Mouse (Mus musculus) left cerebral cortex, postnatal 25 days (tissue): ENCODE results near the gene Gas2. TPM values are rescaled to one million over a fixed set of nuclear protein-coding genes. Genes with fewer than 3 reads are reported as not detected.
A peak's percentile ranks its signal among the peaks of the same experiment; 100 is the strongest.

Experiments used
- DNase-seq, 2 experiments: peaks; one replicate each; pipeline ENCODE4 v3.0.0; 2022; ENCODE audit warnings: low spot score in 2 of 2, mixed read lengths in 1 of 2
- intact Hi-C: fragments of 180-260 bp; cut with DNase I; formaldehyde crosslinking; loops from one replicate; pipeline ENCODE4 v1.15.1; 2025
- total RNA-seq, 2 experiments: library from RNA; stranded (reverse); gene quantifications; 2 replicates each; pipeline ENCODE4 v1.2.3; 2021

Gene Gas2
- total RNA-seq = 10 to 100 TPM; 16.1 to 21.6 TPM

DNA sequence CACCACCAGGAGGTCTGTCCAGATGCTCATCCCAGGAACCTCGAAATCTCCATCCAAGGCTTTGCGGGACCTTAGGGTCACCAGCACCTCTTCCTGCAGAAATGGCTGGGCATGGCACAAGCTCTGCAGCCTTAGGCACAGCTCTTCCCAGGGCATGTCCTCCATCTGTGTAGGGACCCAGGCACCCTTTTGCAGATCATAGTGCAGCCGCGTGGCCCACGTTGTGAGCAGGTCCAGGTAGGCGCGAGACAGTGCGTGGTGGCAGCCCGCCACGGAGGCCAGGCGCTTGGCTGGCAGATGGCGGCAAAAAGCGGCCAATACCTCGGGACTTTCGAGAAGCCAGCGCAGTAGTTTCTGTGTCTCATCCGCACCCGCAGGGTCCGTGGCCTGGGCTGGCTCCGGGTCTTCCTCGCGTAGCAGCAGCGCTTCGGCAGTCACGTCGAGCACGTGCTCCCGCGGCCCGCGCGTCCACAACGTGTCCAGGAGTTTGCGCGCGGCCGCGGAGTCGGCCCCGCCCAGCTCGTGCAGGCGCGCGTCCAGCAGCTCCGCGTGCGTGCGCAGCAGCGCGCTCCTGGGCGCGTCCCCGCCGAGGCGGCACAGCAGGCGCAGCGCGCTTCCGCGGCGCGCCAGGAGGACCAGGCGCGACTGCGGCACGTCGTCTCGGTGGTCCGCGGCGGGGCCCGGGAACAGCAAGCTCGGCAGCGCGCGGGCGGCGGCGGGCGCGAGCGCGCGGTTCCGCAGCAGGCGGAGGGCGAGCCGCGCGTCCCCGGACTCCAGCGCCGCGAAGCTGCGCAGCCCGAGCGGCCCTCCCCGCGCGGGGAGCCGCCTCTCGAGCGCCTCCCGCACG, at the start of gene Gas2:
TSS of gene Gas2 (plus strand) at position 766 of the 847 bp plus-strand sequence.
- DNase-seq = peak; percentile 92 to 93
- intact Hi-C loops = no loop called here

DNA sequence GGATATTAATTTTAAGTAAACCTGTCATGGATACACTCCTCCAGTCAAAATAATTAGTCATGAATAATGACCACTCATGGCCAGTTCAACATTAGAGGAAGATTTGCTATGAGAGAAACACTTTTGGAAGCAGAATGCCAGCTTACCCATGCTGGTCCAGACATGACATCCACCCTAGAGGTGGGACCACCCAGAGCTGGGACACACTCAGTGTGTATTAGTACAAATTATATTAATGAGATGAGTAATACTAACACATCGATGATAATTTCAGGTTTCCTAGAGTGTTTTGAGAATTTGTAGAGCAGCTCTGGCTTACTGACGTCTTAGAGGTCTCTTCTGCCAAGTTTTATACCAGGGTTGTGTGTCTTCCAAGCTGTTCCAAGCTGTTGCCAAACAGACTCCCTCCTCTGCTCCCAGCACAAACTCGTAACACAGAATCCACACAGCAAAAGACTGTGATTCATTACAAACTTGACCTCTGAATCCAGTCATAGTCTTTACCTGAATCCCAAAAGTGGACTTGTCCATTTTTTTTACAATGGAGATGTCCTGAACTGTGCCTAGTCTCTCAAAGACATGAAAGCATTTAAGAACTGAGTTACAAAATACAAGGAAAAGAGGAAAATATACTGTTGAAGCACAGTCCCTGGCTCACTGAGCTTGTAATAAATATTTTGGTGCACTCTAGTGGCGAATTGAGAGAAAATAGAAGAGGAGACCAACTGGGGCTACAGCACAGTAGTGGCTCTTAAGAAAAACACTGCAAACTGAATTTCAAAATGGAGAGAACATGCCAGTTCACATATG, 46.1 kb upstream of the Gas2 start:
- peak; percentile 28 to 65 for DNase-seq
- intact Hi-C loops = loop anchor here (1.0 to 5.0 kb wide), 3 partner anchors 157 to 313 kb away; no protein-coding TSS in a partner anchor

DNA sequence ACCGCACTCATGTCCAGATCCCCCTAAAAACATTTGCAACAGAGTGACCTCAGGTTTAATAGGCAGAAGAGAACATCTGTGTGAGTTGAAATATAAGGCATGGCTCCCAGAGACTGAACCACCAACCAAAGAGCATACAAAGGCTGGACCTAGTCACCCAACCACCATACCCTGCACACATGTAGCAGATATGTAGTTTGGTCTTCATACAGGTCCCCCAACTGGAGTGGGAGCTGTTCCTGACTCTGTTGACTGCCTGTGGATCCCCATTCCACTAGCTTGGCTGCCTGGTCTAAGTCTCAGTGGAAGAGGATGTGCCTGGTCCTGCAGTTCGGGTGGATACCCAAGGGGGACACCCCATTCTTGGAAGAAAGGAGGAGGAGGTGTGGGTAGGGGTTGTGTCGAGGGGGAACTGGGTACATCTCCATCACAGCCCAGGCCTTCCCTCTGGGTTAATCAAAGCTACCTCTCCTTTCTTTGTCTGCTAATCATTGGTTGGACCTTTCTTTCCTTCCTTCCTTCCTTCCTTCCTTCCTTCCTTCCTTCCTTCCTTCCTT, 45.5 kb upstream of the Gas2 start:
- no peak for DNase-seq
- intact Hi-C loops = loop anchor here (1.0 to 5.0 kb wide), 3 partner anchors 156 to 314 kb away; no protein-coding TSS in a partner anchor

DNA sequence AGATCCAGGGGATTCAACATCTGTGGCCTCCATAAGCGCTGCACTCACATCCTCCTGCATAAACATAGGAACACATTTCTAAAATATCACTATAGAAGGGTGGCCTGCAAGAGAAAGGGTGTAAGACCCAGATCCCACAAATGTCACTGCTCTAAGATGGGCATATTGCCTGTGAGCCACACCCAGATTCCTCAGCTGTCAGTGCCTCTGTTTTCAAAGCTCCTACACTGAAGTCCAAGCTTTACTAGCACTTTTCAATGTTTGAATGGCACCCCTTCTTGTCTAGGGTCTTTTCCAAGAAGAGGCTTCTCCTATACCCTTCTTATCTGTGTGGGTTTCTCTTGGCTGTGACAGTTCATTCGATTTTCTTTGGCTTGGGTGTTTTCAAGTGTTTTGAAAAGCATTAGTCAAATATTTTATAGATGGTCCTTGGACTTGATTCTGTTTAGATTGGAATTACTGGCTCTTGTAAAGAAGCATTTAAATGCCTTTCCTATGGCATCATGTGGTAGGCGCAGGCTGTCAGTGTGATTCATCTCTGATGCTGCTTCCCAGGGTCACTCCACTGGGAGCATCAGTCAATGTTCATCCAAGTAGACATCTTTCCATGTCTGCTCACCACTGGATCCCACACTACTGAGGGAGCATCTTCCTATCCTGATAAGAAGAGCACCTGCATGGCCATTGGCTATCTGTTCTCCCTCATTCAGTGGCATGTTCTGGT, 43.4 kb upstream of the Gas2 start:
- intact Hi-C loops = loop anchor here (5.0 kb wide), 2 partner anchors 154 to 316 kb away; no protein-coding TSS in a partner anchor

DNA sequence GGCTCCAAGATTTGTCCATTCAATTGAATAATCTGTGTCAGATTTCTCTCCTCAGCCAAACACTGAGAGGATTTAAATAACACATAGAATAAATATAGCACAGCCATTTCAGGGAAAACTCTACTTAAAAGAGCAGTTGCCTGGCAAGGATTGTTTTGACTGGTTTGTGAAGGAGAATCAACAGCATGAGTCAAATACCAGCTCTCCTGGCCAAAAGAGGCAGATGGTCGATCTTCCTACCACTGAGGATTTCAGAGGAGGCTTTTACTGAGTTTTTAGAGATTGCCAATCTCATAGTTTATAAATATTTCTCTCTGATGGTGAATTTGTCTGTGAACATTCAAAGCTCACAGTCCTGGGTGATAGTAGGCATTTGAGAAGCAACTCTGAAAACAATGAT, 41.9 kb upstream of the Gas2 start:
- intact Hi-C loops = loop anchor here (5.0 to 10.0 kb wide), 3 partner anchors 152 to 1575 kb away; no protein-coding TSS in a partner anchor
- peak; percentile 18 to 92 for DNase-seq

More for the DNA sequence above, 43.4 kb upstream of the Gas2 start:
- DNase-seq = no peak

DNA sequence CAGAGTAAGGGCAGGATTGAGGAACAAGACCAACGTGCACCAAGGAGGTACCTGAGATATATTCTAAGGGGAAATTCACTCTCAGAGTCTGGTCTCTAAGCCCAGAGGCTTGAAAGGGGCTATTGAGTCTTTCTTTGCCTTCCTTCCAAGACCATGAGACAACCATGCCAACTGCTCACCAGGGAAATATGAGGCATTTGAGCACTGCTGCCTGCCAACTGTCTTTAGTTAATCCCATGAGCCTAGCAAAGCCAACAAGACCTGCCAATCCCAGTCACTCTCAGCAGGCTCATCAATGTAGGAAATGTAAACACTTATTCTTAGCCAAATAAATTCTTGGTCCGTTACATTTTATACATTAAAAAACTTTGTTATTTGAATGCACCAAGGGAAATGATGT, 40.3 kb upstream of the Gas2 start:
- intact Hi-C loops = loop anchor here (10.0 kb wide), 1 partner anchor 1577 kb away; no protein-coding TSS in a partner anchor

DNA sequence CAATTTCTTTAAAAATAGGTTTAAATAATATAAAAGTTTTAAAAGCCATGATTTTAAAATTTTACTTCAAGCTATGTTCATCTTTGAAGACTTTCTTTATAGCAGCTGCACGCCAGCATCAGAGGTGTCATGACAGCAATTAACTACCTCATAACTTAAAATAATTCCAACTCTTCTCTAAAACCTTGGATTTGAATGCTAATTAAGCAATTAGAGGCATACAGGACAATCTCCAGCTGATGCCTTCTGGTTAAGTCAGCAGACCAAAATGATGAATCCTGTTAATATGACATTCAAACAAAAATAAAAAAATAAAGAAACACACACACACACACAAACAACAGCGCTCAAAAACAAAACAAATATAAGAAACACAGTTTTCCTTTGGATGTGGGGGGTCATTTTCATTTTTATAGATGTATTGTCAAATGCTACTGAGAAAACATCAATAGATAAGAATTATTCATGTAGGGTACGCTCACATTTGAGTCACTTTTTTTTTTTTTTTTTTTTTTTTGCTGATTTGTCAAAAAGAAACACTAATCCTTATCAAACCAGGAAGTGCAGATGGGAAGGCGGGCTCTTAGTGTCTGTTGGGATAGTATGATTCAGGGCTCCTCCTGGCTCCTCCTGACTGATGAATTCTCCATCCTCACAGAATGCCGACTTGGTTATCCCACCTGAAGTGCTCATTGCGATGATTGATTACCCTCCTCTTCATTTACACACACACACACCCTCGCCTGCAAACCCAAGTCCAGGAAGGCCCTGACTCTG, 38.1 kb upstream of the Gas2 start:
- DNase-seq = no peak
- intact Hi-C loops = loop anchor here (10.0 kb wide), 1 partner anchor 1579 kb away; no protein-coding TSS in a partner anchor

More for the DNA sequence above, 40.3 kb upstream of the Gas2 start:
- DNase-seq = no peak

DNA sequence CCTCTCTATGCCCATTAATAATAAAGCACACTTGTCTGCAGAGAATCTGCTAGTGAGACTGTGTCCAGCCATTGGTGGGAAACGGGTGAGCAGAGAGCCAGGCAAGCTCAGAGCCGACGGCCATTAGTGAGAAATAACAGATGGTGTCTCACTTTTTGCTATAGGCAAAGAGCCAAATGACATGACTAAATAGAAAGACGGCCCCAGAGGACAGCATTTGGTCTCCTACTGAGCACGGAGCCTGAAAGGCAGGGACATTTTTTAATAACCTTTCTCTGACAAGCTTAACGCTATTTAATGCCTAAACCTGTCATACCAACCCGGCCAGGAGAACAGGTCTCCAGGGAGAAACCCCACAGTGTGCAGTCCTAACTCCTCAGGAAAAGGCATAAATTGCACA, 29.9 kb upstream of the Gas2 start:
- intact Hi-C loops = no loop called here
- no peak for DNase-seq

DNA sequence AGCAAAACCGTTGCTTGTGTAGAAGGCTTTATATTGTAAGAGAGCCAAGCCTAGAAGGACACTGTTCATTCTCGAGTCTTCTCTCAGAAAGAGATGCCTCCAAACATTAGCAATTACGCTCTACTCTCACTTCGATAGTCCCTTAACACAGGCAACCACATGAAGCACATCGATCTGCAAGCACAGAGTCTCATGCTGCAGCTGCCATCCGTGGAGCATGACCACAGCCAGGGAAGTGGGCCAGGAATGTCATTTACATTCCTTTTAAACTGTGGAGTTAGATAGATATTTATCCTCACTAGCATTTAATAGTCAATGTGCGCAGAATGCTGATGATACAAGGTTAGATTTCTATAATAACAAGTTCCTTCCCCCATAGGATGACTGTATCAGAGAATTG, 21.3 kb upstream of the Gas2 start:
- DNase-seq = no peak
- intact Hi-C loops = no loop called here

DNA sequence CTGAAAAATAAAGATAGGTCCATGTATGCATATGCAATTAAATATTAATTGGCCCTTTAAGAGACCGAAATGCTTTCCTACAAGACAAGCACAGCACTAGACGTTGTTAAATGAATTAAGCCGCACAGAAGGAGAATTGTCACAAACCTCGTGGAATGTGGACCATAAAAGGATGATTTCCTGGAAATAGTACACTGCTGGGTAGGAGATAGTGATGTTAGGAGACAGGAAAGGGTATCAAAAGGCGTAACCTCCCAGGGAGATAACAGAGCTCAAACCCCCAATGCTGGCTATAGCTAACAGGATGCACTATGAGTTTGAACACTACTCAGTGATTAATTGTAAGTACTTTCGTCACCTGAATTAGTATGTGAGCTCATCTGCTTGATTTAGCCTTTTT, 10.9 kb upstream of the Gas2 start:
- intact Hi-C loops = loop anchor here (10.0 kb wide), 1 partner anchor 124 kb away; no protein-coding TSS in a partner anchor
- DNase-seq = no peak

DNA sequence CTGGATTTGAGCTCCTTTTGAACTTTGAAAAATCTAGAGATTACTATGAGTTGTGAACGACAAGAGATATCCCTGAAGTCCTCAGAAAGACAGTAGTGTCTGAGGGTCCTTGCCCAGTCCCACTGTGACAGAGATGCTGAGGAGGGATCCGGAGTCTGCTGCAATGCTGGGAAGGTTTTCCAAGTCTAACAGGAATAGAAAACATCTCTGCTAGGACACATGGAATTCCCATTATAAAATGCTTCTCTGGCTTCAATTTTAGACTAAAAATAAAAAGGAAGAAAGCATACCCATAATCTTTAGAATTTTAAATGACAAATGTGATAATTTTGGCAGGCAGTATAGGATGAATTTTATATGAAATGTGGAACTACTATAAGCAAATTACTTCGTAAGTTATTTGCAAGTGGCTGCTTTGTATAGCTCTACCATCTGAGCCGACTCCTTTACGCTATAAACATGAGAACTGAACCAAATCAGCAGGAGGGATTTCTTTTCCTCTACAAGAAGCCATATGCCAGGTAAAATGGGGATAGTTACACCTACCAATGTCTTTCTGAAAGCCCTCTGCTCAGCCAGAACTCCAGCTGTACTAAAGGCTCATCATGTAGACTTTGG, 9.8 kb upstream of the Gas2 start:
- intact Hi-C loops = loop anchor here (10.0 kb wide), 1 partner anchor 123 kb away; no protein-coding TSS in a partner anchor
- DNase-seq = peak in 1 of 2 experiments; percentile 23

DNA sequence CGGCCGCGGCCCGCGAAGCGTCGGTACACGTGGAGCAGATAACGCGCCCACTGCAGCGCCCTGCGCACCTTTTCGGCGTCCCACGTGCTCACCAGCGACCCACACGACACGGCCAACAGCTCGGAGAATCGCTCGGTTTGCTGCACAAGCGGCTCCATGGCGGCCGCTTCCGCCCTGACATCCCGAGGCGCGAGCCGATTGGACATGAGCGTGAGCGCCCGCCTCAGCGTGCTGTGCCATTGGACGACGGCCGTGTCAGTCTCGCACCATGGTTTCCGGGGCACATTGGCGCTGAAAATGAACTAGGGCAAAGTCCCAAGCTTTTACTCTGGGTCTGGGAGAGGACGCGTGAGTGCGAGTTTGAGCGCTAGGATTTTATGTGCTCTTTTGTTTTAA, 280 bp downstream of the Gas2 start, which contains the start of gene Fancf:
TSS of gene Fancf (minus strand) at position 171 of the 396 bp plus-strand sequence.
- intact Hi-C loops = no loop called here

DNA sequence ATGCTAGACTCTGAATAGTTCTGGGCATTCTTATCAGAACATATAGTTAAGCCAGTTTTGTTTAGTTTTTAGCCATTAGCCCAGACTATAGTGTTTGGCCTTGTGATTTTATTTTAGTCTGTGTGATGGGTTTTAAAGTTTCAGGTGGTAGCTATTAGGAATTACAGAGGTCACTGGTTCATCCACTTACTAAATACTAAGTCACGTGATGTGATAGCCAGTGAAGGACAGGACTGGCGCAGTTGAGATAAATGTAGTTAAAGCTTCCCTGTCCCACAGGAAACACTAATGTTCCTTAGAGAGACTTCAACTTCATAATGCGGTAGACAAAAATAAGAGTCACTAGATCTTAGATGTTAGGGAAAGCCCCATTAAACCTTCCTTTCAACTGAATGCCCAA, 1.0 kb downstream of the Gas2 start:
- intact Hi-C loops = no loop called here
- DNase-seq = no peak

More for the DNA sequence above, 280 bp downstream of the Gas2 start, which contains the start of gene Fancf:
- peak; percentile 98 to 100 for DNase-seq

DNA sequence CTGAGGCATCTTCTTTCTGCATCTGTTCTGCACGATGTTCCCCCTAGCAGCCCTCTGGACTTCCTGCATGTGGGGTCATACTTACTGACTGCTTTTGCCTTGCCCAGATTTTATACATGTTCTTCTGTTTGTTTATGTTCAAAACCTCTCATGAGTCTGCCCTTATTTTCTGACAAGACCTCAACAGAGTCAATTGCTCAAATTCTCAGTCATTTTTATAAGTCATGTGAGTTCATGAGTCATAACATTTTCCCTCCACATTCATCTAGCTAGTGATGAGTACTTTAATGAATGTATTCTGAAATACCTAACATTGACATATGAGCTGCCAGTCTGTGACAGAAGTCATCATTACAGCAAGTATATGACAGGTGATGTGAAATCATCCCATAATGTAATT, 3.5 kb downstream of the Gas2 start:
- DNase-seq = no peak
- intact Hi-C loops = no loop called here

DNA sequence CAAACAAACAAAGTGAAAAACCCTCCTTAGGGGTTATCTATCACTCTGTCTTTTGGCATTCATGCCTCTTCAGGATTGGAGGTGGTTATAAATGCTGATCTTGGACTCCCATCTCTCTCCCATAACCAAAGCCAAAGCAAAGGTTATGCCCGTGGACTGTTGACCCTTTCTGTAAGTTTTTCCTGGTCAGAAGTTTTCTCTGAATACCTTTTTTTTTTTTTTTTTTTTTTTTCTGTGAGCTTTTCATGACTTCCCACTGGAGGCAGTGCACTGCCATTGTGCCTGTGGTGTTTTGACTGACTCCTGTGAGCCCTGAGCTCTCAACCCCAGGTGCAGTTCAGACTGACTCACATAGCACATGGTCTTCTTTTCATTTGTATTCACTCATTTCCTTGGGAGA, 6.2 kb downstream of the Gas2 start:
- DNase-seq = no peak
- intact Hi-C loops = no loop called here

DNA sequence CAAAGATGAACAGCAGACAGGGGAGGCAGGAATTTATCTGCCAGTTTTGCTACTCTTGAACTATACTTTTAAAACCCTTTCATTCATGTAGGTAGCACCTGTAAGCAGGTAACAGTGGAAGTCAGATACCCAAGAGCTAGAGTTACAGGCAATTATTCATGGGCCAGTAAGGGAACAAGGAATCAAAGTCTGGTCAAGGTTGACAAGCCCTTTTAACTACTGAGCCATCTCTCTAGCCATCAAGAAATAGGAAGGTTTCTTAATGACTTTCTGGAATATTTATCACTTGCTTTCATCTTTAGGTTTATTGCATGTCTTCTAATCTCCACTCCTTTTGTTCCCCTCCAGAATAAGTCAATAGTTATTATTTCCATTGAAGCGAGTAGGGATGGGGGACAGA, 10.2 kb downstream of the Gas2 start:
- intact Hi-C loops = no loop called here
- no peak for DNase-seq

DNA sequence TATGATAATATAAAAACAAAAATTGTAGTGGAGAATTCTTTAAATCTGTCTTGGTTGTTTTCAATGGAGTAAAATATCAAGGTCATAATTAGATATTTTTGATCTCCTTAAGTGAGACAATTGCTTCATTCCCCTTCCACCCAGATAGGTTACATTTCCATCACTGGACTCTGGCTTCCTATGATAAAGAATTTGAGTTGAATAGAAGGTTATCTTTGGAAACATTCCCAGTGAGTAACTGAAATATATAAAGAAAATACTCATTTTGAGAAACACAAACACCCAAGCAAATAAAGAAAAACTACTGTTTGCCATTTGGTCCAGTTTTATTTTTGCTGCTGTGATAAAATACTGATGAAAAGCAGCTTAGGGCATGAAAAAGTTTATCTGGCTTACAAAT, 10.8 kb downstream of the Gas2 start:
- DNase-seq = no peak
- intact Hi-C loops = no loop called here

DNA sequence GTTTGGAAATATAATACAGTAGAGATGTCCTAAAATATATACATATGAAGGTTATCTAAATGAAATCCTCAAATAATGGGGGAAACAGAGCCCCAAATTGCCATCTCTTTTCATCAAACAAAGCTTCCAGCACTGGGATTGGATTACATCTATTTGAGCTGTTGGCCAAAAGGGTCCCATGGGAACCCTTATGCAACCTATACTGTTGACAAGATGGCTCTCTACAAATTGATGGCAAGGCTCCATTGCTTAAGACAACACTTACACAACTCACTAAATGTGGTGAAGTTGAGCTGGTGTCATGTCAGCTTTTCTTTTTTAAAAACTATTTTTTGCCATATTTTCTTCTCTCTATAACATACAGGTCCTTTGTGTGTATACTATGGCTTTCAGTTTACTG, 14.5 kb downstream of the Gas2 start:
- intact Hi-C loops = loop anchor here (5.0 kb wide), 1 partner anchor 86 kb away; no protein-coding TSS in a partner anchor
- no peak for DNase-seq
